Mouse (Mus musculus) bone marrow, adult 2 months (tissue): Measurements from ENCODE around the gene Olfr826.

Source experiments
- CTCF ChIP-seq: fragments of 200-500 bp; IDR thresholded peaks from 2 replicates; pipeline ENCODE4 v1.5.1; 2011; ENCODE audit warnings: low read length, control low read depth; ENCODE audit not compliant: control insufficient read depth, insufficient read depth
- POLR2A ChIP-seq: fragments of 200-500 bp; IDR thresholded peaks from 2 replicates; pipeline ENCODE4 v1.6.1; 2011; ENCODE audit warnings: low read depth, mild to moderate bottlenecking, control low read depth, low read length, borderline replicate concordance; ENCODE audit not compliant: control insufficient read depth

- TF ChIP-seq CTCF (no peak), POLR2A (no peak)
These were observed 45.6 kb upstream of the Olfr826 start for GRCm38 (mm10) chr10:130229584-130229983.
